Mouse (Mus musculus): ENCODE results near the gene Uvrag. TPM values are rescaled to one million over a fixed set of nuclear protein-coding genes. Genes with fewer than 3 reads are reported as not detected.
A peak's percentile ranks its signal among the peaks of the same experiment; 100 is the strongest.
"Not testable (repeated sequence)": the region's sequence is repeated elsewhere in the genome, so short reads cannot be mapped to it uniquely, and the experiment has no call there.

Gene Uvrag
- total RNA-seq, 4 experiments from 2014 or later, result 41.6 to 54.7 (median 52.8) TPM

DNA sequence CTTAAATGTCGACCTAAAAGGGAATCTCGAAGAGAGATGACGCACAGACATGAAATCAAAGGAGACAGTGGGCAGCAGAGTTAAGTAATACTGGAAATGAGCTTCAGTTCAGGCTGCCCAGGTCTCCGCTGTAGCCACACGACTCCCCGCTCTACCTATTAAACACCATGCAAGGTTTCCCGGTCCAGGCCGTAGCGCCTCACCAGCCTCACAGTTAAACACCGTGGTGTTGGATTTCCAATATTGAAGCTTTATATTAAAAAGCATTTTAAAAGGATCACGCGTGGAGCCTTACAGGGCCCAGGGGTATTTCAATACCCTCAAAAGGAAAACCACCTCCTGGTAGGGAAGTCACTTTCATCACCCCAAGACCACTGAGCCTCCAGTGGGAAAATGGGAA lies 157.9 kb downstream of the Uvrag start:
- DNase-seq (ENCODE audit: low spot score in 2 of 2), result no peak

DNA sequence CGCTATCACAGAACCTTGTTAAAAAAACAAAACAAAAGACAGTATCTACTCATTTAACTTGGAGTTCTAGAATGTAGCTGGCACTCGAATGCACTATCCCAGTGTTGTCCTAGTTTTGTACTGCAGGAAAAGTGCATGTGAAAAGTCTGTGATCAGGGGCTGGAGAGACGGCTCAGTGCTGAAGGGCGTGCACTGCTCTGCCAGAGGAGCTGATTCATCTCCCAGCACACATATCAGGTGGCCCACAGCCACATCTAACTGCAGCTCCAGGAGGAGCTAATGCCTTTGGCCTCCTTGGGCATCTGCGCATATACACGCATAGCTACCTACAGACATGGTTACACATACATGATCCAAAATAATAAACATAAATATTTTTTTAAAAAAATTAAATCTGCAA lies 159.5 kb downstream of the Uvrag start:
- DNase-seq (ENCODE audit: low spot score in 2 of 2), result no peak

DNA sequence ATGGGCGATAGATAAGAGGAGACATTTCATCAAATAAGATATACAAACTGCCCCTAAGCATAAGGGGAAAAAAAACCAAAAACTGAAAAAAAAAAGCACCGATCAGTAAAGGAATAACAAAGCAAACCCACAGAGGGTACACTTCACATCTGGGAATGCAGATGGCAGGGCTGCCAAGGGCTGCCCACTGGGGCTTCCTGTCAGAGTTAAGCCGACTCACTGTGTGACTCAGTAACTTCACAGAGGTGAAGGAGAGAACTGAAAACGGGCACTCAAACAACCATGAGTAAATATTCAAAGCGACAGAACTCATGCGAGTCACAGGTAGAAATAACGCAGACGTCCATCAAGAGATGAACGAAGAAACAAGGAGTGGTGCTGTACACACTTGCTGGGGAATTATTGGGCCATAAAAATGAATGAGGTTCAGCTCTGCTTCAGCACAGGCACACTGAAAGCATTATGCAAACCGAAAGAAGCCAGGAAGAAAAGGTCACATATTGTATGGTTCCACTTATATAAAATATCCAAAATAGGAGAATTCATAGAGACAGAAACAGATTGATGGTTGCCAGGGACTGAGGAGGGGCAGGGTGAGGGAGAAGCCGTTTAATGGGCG lies 164.0 kb downstream of the Uvrag start:
- DNase-seq (ENCODE audit: low spot score in 2 of 2), result no peak

DNA sequence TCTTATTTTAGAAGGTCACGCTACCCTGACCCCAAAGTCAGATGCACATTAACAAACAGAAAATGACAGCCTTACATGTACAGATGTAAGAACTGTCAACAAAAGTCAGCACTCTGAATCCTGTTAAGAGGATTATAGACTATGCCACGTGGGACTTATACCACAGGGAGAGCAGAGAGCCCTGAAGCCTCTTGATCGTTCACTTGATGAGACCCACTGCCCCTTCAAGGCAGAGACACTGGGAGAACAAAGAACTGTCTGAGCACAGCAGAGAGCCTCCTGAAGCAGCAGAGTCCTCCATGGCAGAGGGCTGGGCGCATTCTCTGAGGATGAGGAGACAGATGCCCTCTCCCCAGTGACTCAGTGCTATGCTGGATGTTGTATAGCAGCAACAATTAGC lies 166.4 kb downstream of the Uvrag start:
- no peak for DNase-seq (ENCODE audit: low spot score in 2 of 2)

DNA sequence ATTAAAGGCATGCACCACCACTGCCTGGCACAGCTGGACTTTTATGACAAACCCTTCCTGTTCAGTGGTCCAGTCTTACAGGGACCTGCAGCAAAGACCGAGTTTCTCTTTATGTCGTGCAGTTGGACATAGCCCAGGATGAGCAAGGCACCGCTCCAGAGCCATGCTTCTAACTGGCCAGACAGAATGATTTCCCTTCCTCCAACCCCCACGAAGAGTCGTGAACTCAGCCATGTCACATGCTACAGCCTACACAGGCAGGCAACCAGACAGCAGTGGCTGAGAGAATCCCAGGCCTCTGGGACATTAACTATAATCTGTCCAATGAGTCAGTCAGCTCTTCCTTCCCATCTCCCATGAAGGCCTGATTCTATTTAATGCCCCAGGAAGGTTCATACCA lies 170.2 kb downstream of the Uvrag start:
- no peak for DNase-seq (ENCODE audit: low spot score in 2 of 2)

DNA sequence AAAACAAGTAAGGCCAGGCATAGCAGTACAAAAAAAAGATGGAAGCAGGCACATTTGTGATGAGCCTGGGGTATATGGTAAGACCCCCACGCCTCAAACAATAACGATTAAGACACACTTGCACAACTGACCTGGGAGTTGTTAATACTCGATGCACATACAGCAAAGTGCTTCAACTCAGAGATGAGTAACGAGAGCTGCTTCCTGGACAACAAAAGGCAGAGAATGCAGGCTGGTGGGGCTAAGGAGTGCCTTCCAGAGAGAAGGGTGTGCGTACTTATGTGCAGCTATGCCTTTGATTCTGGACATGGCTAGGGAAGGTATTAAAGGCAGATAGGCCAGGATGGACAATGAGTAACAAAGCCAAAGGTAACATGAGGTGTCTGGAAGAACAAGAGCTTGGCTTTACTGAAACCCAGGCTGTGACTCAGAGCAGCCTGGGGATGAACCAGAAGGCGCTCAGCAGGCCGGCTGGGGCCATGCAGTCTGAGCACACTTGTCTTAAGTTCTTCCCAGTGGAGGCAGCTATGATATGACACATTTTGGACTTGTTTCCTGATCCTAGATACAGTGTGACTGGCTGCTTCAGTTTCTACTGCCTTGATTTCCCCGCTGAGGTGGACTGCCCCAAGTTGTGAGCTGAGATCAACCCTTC lies 172.1 kb downstream of the Uvrag start:
- DNase-seq (ENCODE audit: low spot score in 2 of 2), result no peak

DNA sequence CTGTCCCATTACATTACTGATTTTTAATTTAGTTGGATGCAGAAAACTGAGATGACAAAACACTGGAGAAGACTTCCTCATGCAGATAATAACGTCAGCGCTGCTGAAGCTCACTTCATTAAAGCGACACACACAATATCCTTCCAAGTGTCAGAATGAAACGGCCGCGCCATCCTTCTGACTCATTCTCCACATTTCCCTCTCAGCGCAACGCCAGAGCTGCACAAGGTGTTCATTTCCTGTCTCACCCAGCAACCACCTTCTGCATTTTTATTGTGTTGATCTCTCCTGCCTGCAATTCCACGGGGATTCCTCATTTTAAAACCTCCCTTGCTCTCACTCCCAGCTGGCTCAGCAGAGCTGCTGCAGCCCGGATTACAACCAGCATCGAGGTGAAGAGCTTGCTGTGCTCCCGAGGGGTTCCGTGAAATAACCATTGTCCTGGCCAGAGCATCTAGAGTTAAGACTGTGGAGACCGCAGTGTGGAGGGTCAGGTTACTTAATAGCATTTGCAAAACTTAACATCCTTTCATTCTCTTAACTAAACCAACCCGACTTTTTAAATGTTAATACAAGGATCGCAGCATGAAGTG lies 172.8 kb downstream of the Uvrag start:
- no peak for DNase-seq (ENCODE audit: low spot score in 2 of 2)

DNA sequence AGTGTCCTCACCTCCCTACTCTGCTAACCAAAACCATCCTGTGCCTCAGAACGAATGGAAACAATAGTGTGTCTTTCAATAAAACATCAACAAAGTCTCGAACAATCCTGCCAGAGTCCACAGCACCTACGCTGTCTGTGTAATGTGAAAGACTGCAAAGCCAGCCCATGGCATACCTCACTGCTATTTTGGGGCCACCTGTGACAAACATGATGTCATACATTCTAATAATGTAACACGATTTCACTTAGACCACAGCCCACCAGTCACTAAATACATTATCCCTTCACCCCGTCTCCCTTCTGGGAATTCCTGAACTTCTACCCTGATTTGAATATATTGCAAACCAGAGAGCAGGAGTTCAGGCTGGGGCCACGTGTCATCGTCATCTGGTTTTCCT lies 173.3 kb downstream of the Uvrag start:
- DNase-seq (ENCODE audit: low spot score in 2 of 2), result no peak

DNA sequence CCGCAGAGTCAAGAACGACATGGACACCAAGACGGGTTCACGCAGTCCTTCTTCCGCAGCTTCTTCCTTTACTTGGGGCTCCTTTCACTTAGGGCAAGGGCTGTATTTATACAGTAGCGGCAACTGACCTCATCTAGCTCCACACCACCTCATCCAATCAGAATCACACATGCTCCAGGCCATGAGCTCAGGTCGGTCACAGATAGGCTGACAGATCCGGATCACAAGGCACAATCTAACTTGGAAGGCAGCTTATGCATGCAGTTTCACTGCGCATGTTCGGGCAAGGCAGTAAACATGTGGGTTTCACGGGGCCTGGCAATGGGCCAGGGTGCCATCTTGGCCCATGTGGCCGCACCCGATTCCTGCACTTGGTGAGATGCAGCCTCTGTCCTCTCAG lies 177.4 kb downstream of the Uvrag start:
- not testable (repeated sequence) for DNase-seq (ENCODE audit: low spot score in 2 of 2)

DNA sequence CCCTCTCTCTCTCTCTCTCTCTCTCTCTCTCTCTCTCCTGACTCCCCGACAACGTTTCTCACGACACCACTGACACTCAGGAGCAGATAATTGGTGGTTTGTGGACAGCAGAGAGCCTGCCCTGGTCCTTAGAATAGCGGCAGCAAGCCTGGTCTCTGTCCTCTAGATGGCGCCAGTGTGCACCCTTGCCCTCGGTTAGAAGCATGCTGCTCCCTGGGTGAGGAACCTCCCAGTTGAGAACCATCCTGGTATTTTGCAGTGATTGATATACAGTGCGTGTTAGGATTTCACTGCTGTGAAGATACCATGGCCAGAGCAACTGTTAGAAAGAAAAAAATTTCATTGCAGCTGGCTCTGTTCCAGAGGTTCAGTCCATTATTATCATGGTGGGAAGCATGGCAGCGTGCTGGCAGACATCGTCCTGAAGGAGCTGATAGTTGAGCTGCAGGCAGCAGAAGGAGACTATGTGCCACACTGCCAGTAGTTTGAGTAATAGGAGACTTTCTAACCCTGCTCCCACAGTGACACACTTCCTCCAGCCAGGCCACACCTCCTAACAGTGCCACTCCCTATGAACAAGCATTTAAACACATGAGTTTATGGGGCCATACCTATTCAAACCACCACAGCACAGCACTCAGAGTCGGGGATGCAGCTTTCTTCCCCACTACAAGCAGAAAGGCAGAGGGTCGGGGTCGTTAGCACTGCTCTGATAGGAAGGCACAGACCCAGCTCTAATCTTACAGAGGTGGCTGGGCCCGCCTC lies 178.2 kb downstream of the Uvrag start:
- DNase-seq (ENCODE audit: low spot score in 2 of 2), result peak; percentile 34 to 56

DNA sequence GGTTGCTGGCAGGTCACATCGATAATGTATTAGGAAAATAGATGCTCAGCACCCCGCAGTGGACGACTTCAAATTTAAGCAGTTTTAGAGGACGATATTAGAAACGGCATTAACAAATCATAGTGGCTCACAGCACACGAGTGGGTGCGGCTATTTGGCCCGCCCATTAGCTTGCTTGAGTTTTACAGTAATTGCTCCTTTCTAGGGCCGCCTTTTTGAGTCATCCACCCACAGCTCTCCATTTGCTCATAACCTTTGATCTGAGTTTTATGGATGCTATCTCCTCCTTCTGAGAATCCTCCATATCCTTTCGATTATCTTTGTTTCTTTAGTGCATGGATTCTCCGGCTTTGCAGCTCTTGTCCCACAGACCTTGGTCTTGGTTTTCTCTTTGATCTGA lies 178.9 kb downstream of the Uvrag start:
- no peak for DNase-seq (ENCODE audit: low spot score in 2 of 2)

DNA sequence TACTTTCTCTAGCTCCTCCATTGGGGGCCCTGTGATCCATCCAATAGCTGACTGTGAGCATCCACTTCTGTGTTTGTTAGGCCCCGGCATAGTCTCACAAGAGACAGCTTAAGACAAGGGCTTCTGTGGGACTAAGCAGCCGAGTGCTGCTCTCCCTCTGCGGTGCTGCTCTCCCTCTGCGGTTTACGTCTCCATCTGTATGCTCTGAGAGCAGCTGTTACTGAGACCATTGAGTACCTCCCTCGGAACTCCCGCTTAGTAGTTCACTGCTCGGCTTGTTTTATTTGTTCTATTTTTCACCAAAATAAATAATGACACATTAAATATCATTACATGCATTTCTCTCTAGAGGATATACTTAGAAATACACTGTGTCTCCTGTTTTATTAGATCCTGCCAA lies 180.7 kb downstream of the Uvrag start:
- peak in 1 of 2 experiments; percentile 22 for DNase-seq (ENCODE audit: low spot score in 2 of 2)

DNA sequence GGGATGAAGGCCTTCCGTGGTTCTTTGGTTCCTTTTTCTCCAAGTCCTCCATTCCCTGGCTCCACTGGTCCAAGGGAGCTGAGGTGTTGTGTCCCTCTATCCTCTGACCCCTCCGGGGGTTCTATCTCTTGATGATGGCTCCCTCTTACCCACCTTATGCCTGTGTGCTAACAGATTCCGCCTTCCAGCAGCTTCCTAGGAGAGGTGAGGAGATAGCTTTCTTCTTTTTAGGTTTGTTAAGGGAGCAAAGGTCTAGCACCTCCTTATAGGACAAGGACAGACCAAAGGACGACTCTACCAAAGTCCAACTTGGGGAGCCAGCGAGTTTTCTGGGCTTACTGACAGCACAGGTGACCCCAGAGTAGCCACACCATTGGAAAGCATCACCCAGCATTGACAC lies 181.7 kb downstream of the Uvrag start:
- no peak for DNase-seq (ENCODE audit: low spot score in 2 of 2)

DNA sequence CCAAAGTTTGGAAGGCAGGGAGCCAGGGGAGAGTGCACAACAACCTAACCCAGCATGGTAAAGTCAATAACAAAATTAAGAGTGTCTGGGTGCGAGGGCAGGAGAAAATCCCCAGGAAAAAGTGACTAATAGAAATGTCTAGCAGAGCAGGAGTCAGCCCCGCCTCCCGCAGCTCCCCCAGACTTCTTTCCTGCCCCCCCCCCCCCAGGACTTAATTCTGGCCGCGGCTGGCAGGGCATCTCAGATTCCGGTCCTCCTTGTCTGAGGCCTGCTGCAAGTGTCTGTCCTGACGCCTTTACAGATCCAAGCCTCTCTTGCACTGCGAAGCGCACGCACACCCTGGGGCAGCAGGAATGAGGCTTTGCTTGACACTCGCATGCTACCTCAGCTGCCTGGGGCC lies 182.8 kb downstream of the Uvrag start:
- no peak for DNase-seq (ENCODE audit: low spot score in 2 of 2)

DNA sequence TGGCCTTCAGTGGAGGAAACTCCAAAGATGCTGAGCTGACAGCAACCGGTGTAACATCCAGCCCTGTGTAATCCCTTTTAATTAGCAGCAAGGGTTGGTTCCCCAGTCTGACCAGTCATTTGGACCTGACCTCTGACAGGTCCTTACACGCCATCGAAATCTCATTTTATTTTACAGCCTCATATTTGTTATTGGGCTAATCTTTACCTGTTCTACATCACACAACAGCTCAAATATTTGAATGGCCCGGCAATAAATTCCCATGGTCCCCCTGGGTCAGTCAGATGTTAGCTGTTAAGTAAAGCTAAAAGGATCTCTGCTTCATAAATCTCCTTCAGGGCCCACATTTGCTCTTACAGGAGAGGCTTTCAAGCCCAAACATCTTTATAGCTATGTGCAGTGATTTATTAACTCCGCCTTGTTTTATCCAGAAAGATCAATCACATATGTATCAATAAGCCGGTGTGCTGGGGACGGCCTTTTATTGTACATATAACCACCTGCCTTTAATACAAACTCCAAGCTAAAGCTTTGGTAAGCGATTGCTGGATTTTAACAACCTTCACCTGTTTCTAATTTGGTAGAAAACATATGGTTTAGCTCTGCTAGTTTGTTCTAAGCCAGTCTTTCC lies 183.7 kb downstream of the Uvrag start:
- no peak for DNase-seq (ENCODE audit: low spot score in 2 of 2)

DNA sequence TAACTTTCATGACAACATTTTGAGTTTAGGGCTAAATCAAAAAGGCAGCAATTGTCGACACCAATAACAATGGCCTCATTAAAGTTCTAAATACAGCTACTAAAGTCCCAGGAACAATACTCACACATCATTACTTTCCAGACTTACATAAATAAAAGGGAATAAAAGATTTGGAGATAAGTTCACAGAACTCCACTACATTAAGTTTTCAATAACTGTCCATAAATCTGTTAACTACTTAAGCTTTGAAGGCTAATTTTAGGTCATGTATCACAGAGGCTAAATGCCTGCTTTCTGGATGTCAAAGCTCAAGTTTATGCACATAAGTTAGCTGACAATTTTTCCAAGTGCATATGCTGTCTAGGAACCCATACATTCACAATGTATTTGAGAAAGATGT lies 184.3 kb downstream of the Uvrag start:
- no peak for DNase-seq (ENCODE audit: low spot score in 2 of 2)

DNA sequence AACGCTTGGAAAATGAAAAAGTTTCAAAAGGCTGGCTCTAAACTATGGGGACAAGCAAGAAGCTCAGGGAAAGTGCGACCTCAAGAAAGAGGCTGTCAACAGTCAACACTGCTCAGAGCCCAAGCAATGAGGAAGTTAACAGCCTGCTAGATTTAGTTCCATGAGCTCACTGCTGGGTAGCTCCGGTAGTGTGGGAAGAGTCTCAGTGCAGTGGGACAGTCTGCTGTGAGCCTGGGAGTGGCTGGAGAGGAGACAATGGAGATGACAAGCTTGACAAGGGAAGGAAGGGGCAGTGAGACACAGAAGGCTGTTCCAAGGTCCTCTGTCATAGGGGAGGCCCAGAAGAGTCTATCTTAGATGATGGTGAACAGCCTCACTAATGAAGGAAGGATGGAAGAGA lies 187.3 kb downstream of the Uvrag start:
- DNase-seq (ENCODE audit: low spot score in 2 of 2), result no peak

DNA sequence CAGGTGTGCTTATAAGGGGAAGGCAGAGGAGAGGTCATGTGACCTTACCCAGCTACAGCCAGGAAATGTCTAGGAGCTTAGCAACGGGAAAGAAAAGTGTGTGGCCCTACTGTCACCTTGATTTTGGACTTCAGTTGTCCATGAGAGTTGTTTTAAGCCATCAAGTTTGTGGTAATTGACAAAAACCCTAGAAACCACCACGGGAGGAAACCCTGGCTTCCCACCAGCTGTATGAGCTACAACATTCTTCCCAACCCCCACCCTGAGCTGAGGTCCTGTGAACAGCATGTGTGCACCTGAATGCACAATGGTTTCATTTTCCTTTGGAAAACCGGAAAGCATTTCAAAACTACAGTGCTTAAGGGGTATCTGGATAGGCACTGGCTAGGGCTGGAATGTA lies 196.0 kb downstream of the Uvrag start:
- no peak for DNase-seq (ENCODE audit: low spot score in 2 of 2)

DNA sequence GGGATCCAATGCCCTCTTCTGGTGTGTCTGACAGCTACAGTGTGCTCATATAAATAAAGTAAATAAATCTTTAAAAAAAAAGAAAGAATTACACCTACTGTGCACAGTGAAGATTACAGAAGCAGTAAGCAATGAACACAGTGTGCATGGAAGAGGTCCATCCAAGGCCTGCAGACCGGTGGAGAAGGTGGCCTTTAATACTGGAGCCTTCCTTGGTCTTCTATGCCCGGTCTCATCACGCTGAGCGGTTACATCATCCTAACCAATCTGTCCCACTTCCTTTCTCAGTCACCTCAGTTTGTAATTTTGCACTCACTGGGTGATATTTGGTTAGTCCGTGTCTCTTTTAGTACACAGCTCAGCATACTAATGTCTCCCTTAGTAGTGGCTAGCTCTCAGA lies 197.3 kb downstream of the Uvrag start:
- no peak for DNase-seq (ENCODE audit: low spot score in 2 of 2)

DNA sequence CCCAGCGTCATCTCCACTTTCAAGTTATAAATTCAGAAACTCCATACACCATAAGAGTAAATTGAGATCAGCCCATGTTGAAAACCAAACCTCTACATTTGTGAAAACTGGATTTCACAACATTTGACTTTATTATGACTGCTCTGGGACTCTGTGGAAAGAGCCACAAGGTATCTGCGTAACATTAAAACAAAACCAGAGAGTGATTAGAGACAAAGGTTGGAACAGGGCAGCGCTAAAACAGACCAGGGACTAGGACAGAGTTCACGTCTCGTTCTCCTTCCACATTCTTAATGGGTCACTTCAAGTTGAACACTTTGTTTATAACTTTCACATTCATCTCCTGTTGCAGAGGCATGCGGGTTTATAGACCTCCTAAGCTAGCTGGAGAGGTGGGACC lies 198.2 kb downstream of the Uvrag start:
- no peak for DNase-seq (ENCODE audit: low spot score in 2 of 2)

DNA sequence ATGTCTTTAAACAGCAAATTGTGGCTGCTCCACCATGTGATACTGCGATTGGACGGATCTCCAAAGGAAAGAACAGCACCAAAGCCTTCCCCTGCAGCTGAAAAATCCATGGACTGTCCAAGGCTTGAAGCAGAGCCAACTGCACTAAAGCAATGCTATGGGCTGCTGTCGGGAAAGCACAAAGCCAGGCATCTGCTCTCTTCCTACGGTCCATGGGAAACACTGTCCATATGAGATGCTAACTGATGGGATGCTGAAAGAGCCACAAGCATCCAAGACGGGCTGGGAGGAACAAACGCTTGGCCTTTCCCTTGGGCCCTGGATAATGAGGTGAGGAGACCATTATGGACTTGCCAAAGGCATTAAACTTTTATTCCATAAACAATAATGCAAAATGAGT lies 201.7 kb downstream of the Uvrag start:
- no peak for DNase-seq (ENCODE audit: low spot score in 2 of 2)

DNA sequence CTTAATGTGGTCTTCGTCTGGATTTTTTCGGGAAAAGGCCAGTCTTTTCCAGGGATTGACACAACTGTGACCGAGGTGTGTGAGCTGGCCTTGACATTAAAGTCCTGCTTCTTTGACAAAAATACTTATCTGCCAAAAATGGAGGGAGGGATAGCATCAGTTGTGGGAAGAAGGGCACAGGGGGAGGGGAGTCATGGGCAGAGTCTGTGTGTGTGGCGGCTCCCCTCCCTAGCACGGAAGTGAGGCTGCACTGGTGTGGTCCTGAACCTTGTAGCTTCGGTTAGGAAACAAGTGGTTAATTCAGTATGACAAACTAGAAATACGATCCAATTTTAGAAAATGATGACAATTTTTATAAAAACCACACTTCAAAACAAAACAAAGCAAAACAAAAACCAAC lies 202.3 kb downstream of the Uvrag start:
- no peak for DNase-seq (ENCODE audit: low spot score in 2 of 2)

Data from layer of hippocampus, adult 8-10 months (tissue).